Mouse (Mus musculus) bone marrow macrophage, adult 2 months (primary cell): Measurements from ENCODE around the gene Ifne.

Experiments used
- CTCF ChIP-seq: IDR thresholded peaks from 2 replicates; pipeline ENCODE4 v1.5.1; 2012; ENCODE audit warnings: low read depth, mild to moderate bottlenecking, low read length, moderate library complexity
- POLR2A ChIP-seq: IDR thresholded peaks from 2 replicates; pipeline ENCODE4 v1.6.1; 2012; ENCODE audit warnings: mild to moderate bottlenecking, low read depth, low read length, borderline replicate concordance

DNA sequence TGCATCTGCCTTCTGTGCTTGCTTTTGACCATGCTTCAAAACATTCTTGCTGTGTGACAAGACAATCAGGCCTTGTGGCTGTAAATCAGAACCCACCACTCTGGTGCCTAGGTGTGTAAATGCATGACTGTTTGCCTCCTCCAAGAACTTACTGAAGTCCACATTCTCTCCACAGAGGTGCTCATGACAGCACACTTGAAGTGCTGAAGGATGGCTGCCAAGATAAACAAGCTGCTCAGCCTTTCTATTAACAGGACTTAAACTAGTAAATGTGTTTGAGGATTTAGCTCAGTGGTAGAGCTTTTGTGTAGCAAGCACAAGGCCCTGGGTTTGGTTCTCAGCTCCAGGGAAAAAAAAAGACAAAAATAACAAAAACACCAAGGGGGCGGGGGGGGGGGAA is 46.6 kb upstream of the Ifne start:
- TF ChIP-seq CTCF: no peak
- no peak for TF ChIP-seq POLR2A
